Mouse (Mus musculus): ENCODE measurements around the gene Cct7. TPM values are rescaled to one million over a fixed set of nuclear protein-coding genes. Genes with fewer than 3 reads are reported as not detected.
"Not testable (repeated sequence)": the region's sequence is repeated elsewhere in the genome, so short reads cannot be mapped to it uniquely, and the experiment has no call there.

Gene Cct7
- polyA plus RNA-seq, 1 experiment, result 117 TPM

- no peak overlapping the region for H3K4me3 ChIP-seq (ENCODE audit: insufficient read depth, low read depth, low read length)
- 72% methylated on average over 3 of the region's 3 CpGs for WGBS
- H3K27me3 ChIP-seq (replicated peaks; ENCODE audit: control insufficient read depth, insufficient read depth, low read length), result no peaks in the 10 kb centered on the region
- H3K27ac ChIP-seq (ENCODE audit: insufficient read depth, low read depth, low read length), result no peak overlapping the region
- no peaks in the 10 kb centered on the region for H3K36me3 ChIP-seq (ENCODE audit: control insufficient read depth, insufficient read depth, low read length)
- no peak for DNase-seq
- TF ChIP-seq CTCF (conservative IDR thresholded peaks at IDR 0.05; ENCODE audit: insufficient read depth, insufficient read length, low read depth, low read length) (no peak), POLR2A (IDR thresholded peaks at IDR 0.05; ENCODE audit: low read depth, low read length) (no peak)
- no peaks in the 10 kb centered on the region for H3K4me1 ChIP-seq (ENCODE audit: control insufficient read depth, insufficient read depth, low read length)
Measured at GRCm38 (mm10) chr6:85443488-85444233, 7.7 kb upstream of the Cct7 start.

DNA sequence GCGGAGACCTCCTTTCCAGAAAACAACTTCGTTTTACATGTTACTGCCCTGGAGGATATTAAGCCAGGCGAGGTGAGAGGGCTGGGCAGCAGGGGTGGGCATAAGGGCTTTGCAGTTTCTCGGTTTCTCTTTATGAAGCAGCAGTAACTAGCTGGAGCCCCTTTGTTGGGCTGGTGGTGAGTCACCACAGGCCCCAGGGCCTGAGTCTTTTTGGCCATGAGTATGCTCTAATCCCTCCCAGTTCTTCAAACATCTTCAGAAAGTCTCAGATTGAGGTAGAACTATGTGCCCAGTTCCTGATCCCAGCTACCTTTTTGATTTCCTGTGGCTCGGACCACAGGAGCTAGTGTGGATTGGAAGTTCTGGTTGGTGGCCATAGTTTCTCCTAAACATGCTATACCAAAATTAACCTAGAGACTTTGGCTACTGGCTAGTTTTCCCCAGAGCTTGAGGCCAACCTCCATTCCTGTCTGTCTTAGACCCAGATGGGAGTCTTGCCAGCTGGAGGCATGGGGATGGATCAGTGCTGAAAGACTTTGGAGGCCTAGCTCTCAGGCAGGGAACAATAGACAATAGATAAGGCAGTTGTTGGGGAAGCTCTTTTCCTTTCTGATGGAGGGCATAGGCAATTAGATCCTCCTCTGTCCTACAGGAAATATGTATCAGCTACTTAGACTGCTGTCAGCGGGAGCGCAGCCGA is 6.9 kb upstream of the Cct7 start:
- TF ChIP-seq CTCF (conservative IDR thresholded peaks at IDR 0.05; ENCODE audit: insufficient read depth, insufficient read length, low read depth, low read length) (no peak), POLR2A (IDR thresholded peaks at IDR 0.05; ENCODE audit: low read depth, low read length) (no peak)
- 81% methylated on average over 8 of the region's 8 CpGs for WGBS
- no peak for DNase-seq
- Histone ChIP-seq H3K36me3 (ENCODE audit: control insufficient read depth, insufficient read depth, low read length) (no peaks in the 10 kb centered on the region), H3K4me3 (ENCODE audit: insufficient read depth, low read depth, low read length) (no peak overlapping the region), H3K27me3 (replicated peaks; ENCODE audit: control insufficient read depth, insufficient read depth, low read length) (no peaks in the 10 kb centered on the region), H3K4me1 (ENCODE audit: control insufficient read depth, insufficient read depth, low read length) (no peaks in the 10 kb centered on the region), H3K27ac (ENCODE audit: insufficient read depth, low read depth, low read length) (no peak overlapping the region)

GRCm38 (mm10) chr6:85445286-85445685 is 6.0 kb upstream of the Cct7 start:
- no peaks in the 10 kb centered on the region for H3K36me3 ChIP-seq (ENCODE audit: control insufficient read depth, insufficient read depth, low read length)
- TF ChIP-seq POLR2A (IDR thresholded peaks at IDR 0.05; ENCODE audit: low read depth, low read length) (no peak), CTCF (conservative IDR thresholded peaks at IDR 0.05; ENCODE audit: insufficient read depth, insufficient read length, low read depth, low read length) (no peak)
- DNase-seq, result no peak
- H3K27ac ChIP-seq (ENCODE audit: insufficient read depth, low read depth, low read length), result no peak overlapping the region
- H3K4me3 ChIP-seq (ENCODE audit: insufficient read depth, low read depth, low read length), result no peak overlapping the region
- 60% methylated on average over 5 of the region's 5 CpGs for WGBS
- H3K27me3 ChIP-seq (replicated peaks; ENCODE audit: control insufficient read depth, insufficient read depth, low read length), result no peaks in the 10 kb centered on the region
- no peaks in the 10 kb centered on the region for H3K4me1 ChIP-seq (ENCODE audit: control insufficient read depth, insufficient read depth, low read length)

- no peak overlapping the region for H3K27ac ChIP-seq (ENCODE audit: insufficient read depth, low read depth, low read length)
- no peak for TF ChIP-seq POLR2A (IDR thresholded peaks at IDR 0.05; ENCODE audit: low read depth, low read length)
- no peak for TF ChIP-seq CTCF (conservative IDR thresholded peaks at IDR 0.05; ENCODE audit: insufficient read depth, insufficient read length, low read depth, low read length)
- DNase-seq, result no peak
- no peaks in the 10 kb centered on the region for H3K27me3 ChIP-seq (replicated peaks; ENCODE audit: control insufficient read depth, insufficient read depth, low read length)
- no peaks in the 10 kb centered on the region for H3K4me1 ChIP-seq (ENCODE audit: control insufficient read depth, insufficient read depth, low read length)
- H3K4me3 ChIP-seq (ENCODE audit: insufficient read depth, low read depth, low read length), result no peak overlapping the region
- 86% methylated on average over 6 of the region's 6 CpGs for WGBS
- H3K36me3 ChIP-seq (ENCODE audit: control insufficient read depth, insufficient read depth, low read length), result no peaks in the 10 kb centered on the region
Measured at GRCm38 (mm10) chr6:85447351-85447750, 4.0 kb upstream of the Cct7 start.

- 55% methylated on average over 1 of the region's 1 CpGs for WGBS
Measured at GRCm38 (mm10) chr6:85450140-85450539, 1.2 kb upstream of the Cct7 start.

GRCm38 (mm10) chr6:85451664-85452410 is 523 bp downstream of the Cct7 start, which contains the start of gene Pradc1:
Pradc1 (minus strand) TSS chr6:85451970.
- peak within 1 kb of the TSS; percentile 95 for H3K27ac ChIP-seq (ENCODE audit: insufficient read depth, low read depth, low read length)
- DNase-seq, result peak; percentile 99
- no peaks in the 10 kb centered on the region for H3K27me3 ChIP-seq (replicated peaks; ENCODE audit: control insufficient read depth, insufficient read depth, low read length)
- no peaks in the 10 kb centered on the region for H3K36me3 ChIP-seq (ENCODE audit: control insufficient read depth, insufficient read depth, low read length)
- whole genome bisulfite sequencing, result under 1% methylated on average over 53 of the region's 54 CpGs
- TF ChIP-seq CTCF (conservative IDR thresholded peaks at IDR 0.05; ENCODE audit: insufficient read depth, insufficient read length, low read depth, low read length) (no peak), POLR2A (IDR thresholded peaks at IDR 0.05; ENCODE audit: low read depth, low read length) (peak; percentile 47)
- H3K4me1 ChIP-seq (ENCODE audit: control insufficient read depth, insufficient read depth, low read length), result peaks cover 6% of the 10 kb centered on the region
- H3K4me3 ChIP-seq (ENCODE audit: insufficient read depth, low read depth, low read length), result peak within 1 kb of the TSS; percentile 92

More at GRCm38 (mm10) chr6:85450140-85450539, 1.2 kb upstream of the Cct7 start:
- H3K4me1 ChIP-seq (ENCODE audit: control insufficient read depth, insufficient read depth, low read length); DNase-seq; H3K36me3 ChIP-seq (ENCODE audit: control insufficient read depth, insufficient read depth, low read length); H3K27me3 ChIP-seq (replicated peaks; ENCODE audit: control insufficient read depth, insufficient read depth, low read length); H3K27ac ChIP-seq (ENCODE audit: insufficient read depth, low read depth, low read length); H3K4me3 ChIP-seq (ENCODE audit: insufficient read depth, low read depth, low read length): not testable (repeated sequence)

DNA sequence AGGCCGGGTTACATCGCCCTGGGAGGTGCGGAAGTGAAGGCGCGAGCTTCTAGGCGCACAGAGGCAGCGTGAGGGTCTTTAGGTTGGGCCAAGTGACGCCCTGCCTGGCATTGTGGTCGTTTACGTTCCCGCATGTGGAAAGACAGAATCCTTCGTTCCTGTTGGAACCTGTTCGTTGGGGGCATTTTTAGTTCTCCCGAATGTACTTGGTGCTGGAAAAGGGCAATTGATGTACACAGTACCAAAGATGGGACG is 1.0 kb downstream of the Cct7 start:
- WGBS, result under 1% methylated on average over 15 of the region's 15 CpGs

More for the DNA sequence above, 1.0 kb downstream of the Cct7 start:
- H3K27ac ChIP-seq (ENCODE audit: insufficient read depth, low read depth, low read length), result peak overlapping the region; percentile 63
- H3K4me3 ChIP-seq (ENCODE audit: insufficient read depth, low read depth, low read length), result peak overlapping the region; percentile 92
- H3K36me3 ChIP-seq (ENCODE audit: control insufficient read depth, insufficient read depth, low read length), result no peaks in the 10 kb centered on the region
- H3K4me1 ChIP-seq (ENCODE audit: control insufficient read depth, insufficient read depth, low read length), result peaks cover 7% of the 10 kb centered on the region
- no peak for DNase-seq
- no peak for TF ChIP-seq CTCF (conservative IDR thresholded peaks at IDR 0.05; ENCODE audit: insufficient read depth, insufficient read length, low read depth, low read length)
- no peaks in the 10 kb centered on the region for H3K27me3 ChIP-seq (replicated peaks; ENCODE audit: control insufficient read depth, insufficient read depth, low read length)

Data from kidney, adult 2 months (tissue).